Mouse (Mus musculus): ENCODE data around the gene Smim24. TPM values are rescaled to one million over a fixed set of nuclear protein-coding genes. Genes with fewer than 3 reads are reported as not detected.

Smim24 gene
- polyA plus RNA-seq (2017; shearing (Covaris generic)), result 10 to 100 TPM in 1 of 2 experiments, 1 to 10 TPM in 1; 9.0 to 10.8 TPM

GRCm38 (mm10) chr10:81392781-81393185 is at the start of gene Smim24:
Smim24 (plus strand) TSS chr10:81393051.
- no peak for ATAC-seq

DNA sequence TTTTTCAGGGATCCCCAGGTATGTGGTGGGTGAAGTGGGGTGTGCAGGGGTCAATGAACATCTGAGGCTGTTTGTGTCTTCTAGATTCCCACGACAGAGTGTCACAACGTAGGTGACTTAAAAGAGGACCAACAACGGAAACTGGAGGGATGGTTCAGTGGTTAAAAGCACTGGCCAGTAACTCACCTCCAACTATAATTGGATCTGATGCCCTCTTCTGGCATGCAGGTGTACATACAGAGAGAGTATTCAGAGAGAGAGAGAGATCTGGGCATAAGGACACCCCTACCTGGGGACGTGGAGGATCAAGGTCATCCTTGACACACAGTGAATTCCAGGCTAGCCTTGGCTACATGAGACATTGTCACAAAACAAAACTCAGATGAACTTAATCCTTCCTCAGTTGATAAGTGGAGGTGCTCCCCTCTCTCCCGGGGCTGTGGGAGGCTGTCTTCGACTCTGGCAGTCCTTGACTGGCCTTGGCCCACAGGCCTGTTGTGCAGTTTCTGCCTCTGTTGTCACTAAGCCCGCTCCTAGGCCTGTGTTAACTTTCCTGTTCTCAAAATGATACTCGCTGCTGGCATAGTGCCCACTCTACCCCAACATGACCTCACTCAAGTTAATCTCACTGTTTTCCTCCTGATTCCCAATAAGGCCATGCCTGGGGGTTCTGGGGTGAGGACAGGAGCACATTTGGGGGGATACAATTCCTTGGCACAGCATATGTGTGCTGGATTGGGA is 48.3 kb upstream of the Smim24 start:
- peak; percentile 62 for ATAC-seq

- ATAC-seq, result no peak
Observed at GRCm38 (mm10) chr10:81345162-81345534, 47.7 kb upstream of the Smim24 start.

- ATAC-seq, result no peak
Observed at GRCm38 (mm10) chr10:81346453-81347067, 46.3 kb upstream of the Smim24 start.

DNA sequence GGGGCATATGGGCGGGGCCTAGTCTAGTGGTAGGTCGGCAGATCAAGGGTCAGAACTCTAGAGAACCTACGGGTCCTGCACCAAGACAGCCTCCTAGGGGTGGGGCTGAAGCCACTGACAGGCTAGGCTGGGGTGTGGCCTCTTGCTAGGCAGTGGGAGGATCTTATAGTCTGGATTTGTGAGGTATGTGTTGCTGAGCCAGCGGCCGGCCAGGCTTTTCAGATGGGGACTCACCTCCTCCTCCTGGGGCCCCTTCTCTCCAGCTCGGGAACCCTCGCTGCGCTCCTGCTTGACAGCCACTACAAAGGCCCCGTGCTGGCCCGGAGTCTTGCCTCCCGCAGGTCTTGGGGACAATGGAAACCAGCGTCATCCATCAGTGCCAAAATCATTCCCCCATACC is 43.7 kb upstream of the Smim24 start:
- ATAC-seq, result no peak

GRCm38 (mm10) chr10:81349961-81350350 is 42.9 kb upstream of the Smim24 start:
- ATAC-seq, result no peak

DNA sequence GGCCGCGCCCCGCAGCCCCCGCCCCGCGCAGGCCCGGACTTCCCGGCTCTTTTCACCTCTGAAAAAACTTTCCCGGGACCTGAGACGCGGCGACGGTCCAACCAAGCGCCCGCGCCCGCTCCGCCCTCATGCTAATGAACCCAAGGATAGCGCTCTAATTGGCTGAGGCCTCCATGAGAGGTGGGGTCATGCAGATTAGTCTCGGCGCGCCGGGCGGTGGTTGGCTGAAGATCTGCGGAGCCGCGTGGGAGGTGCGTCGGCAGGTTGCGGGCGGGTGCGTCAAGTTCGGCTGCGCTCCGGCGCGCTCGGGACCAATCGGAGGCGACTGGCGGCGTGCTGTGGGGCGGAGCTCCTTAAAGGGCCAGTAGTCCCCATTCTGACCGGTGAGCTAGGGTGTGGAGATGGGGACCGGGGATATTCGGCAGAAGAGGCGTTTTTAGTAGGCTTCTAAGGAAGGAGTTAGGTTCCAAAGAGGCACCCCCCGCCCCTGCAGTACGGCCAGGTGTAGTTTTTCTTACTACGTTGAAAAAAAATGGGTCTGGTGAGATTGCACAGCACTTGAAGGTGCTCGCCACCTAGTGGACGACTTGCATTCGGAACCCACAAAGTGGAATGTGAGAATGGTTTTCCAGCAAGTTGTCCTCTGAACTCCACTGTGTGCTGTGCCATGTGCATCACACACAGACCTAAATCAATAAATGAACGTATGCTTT is 42.3 kb upstream of the Smim24 start, which contains the start of gene Hmg20b:
Gene Hmg20b (minus strand): TSS at position 130 of the 713 bp plus-strand sequence.
- ATAC-seq, result peak; percentile 95

DNA sequence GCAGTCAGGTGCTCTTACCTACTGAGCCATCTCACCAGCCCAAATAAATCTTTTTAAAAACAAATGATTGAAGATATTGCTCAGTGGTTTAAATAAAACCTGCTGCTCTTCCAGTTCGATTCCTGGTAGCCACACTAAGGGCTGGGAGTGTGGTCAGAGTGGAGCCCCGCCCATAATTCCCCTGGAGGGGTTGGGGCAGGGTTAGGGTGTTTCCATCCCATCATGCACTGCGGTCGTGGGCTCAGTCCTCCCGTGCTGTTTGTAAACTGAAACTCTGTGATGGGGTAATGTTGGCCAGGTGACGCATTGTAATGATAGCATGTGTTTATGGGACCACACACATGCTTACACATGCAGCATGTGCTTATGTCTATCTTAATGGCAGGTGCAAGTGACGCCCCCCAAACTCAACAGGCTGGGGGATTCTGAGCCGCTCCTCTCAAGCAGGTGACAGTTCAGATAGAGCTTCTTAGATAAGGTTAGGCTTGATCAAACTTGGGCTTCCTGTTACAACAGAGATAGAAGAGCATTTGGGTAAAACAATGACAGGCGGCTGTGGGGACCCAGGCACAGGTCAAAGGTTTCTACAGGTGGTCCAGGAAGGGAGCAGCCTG is 41.1 kb upstream of the Smim24 start:
- no peak for ATAC-seq

GRCm38 (mm10) chr10:81354738-81355477 is 37.9 kb upstream of the Smim24 start:
- no peak for ATAC-seq

DNA sequence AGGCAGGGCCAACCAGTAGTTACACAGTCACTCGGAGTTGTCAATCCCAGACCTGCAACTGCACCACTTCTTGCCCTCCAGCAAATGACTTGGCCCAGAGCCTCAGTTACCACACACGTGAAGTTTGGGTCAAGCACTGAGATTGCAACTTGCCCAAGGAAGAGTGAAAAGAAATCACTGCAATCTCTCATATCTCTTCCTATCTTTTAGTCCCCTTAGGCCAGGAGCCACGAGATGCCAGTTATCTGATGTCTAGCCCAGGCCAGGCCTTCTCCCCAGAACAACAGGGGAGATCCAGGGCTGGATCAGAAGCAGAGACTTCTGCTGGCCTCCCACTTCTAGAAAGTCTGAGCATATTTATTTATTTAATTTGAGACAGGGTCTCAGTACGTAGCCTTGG is 37.3 kb upstream of the Smim24 start:
- no peak for ATAC-seq

DNA sequence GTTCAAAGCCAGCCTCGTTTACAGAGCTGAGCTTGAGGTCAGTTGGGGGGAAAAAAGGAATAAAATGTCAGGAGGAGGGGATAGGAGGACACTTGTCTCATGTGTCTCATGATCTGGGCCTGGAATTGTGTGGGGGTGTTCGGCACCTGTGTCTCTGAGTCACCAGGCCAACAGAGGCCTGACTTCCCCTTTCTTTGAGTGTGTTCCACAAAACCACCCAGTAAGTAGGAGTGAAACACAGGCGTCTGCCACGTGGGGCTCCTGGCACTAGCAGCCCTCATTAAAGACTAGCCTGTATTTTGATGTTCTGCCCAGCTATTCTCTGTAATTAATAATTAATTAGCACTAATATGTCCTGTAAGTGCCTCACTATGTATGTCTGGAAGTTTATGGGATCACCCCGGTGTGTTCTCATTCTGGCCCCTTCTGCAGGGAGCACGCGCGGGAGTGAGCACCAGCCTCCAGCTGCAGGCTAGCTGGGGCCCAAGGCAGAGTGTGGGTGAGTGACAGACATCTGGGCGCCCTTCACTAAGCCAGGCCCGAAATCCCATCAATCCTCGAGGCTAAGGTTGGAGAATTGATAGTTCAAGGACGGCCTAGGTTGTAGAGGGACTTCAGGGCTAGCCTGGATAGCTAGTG is 36.4 kb upstream of the Smim24 start:
- no peak for ATAC-seq

DNA sequence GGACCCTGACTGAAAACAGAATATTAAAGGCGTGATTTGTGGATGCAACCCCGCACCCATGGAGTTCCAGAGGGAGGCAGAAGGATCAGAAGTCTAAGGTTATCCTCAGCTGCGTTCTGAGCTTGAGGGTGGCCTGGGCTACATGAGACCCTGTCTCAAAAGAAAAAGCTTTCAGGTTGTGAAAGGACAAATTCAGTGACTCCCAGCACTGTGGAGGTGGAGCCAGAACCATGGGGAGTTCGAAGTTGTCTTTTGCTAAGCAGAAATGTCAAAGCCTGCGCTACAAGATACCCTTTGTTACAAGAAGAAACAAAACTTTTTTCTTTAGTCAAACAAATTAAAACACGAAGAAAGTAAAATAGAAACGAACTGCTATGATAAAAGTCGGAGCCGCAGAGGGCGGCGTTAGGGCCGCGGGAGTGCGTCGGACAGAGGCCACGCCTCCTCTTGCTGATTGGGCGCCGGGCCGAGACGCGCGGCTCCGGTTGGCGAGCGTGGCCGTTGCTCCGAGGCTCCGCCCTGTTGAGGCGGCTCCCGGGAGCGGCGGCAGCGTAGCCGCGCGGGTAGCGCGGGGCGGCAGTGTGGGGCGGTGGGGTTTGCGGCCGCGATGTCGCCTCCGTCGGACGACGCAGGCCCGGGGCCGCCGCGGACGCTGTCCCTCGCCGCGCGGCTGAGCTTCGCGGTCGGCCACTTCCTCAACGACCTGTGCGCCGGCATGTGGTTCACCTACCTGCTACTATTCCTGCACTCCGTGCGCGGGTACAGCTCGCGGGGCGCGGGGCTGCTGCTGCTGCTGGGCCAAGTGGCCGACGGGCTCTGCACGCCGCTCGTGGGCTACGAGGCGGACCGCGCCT is 35.6 kb upstream of the Smim24 start, which contains the start of gene Mfsd12:
Gene Mfsd12 (plus strand): TSS at position 501 of the 854 bp plus-strand sequence.
- ATAC-seq, result peak; percentile 96

DNA sequence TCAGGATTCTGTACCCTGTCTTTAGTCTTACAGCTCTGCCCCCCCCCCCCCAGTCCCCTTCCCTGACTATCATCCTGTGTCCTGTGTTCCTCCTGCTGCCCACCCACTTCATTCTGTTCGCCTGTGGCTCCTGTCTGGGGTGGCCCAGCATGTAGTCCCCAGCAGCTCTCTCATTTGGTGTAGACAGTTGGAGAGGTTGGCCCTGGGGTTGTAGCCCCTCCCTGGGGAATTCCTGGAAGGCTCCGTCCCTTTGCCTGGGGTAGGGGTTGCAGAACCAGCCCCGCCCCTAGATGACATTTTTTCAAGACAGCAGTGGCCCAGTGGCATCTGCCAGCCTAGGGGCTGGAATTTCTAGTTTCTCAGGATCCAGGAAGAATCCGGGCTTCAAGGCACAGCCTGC is 34.6 kb upstream of the Smim24 start:
- no peak for ATAC-seq

GRCm38 (mm10) chr10:81358841-81359240 is 34.0 kb upstream of the Smim24 start:
- ATAC-seq, result no peak

- ATAC-seq, result no peak
Observed at GRCm38 (mm10) chr10:81360721-81361120, 32.1 kb upstream of the Smim24 start.

DNA sequence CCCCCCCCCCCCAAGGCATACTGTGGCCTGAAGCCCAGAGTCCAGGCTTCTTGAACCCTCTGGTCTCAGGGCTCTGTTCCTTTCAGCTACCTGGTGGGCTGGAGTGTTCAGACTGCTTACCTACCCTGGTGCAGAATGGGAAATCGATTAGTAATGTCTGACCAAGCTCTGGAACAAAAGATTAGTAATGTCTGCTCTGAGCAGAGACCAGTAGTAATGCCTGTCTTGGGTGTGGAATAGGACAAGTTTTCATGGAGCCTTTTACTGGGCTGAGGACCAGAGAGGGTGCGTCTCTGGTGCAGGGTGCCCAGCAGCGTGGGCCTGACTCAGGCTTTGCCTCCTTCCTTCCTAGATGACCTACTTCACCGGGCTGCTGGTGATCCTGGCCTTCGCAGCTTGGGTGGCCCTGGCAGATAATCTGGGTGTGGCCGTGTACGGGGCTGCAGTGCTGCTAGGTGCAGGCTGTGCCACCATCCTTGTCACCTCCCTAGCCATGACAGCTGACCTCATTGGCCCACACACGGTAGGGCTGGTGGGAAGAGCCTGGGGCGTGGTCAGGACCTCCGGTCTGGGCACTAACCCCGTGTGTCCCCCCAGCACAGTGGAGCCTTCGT is 30.4 kb upstream of the Smim24 start:
- no peak for ATAC-seq

DNA sequence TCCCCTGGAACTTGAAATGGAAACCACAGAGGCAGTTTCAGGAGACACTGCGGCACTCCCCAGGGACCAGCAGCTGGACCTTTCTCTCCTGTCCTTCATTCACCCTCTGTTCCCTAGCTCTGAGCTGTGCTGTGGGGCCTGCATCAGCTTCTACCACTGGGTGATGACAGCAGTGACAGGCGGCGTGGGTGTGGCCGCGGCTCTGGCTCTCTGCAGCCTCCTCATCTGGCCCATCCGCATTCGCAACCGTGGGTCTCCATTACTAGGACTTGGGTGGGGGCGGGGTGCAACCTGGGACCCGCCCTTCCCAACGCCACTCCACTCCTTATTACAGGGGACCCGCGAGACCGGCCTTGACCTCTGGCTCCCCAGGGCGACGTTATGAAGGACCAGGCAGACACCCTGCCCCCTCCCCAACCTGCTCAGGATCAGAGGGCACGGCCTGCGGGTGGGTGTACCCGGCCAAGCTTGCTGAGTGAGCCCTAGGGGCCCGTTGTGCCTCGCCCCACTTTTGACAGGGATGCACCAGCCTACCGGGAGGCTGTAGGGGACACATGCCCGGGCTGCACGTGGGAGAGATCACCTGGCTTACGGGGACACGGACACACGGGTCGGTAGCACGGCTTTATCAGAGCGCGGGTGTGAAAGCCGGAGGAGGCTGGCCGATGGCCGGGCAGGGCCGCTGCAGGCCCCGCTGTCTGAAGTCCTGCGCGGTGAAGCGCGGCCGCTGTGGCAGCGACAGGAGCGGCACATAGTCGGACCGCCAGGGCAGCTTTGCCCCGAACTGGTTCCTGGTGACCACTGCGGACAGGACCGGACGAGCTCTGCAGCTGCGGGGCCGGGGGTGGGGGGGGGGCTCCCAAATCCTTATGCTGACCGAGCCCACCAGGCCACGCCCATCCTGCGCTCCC is 29.2 kb upstream of the Smim24 start:
- no peak for ATAC-seq

- ATAC-seq, result no peak
Observed at GRCm38 (mm10) chr10:81364666-81365065, 28.2 kb upstream of the Smim24 start.

DNA sequence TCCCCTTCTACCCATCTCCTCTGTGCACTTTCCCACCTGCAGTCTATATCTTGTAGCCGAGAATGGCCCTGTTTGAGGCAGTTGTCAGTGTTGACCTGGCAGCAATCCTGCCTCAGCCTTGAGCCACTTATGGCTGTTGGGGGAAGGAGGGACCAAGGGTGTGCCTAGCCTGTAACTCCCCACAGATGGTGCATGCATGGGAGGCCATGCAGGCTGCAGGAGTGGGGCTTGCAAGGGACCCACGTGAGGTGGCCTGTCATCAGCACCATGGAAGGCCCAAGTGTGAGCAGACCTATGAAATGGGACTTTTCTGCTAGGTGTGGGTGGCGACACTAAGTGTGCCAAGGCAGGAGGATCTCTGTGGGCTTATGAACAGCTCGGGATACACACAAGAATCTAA is 27.8 kb upstream of the Smim24 start:
- no peak for ATAC-seq
